Mouse (Mus musculus) forebrain, embryonic 11.5 days (tissue): ENCODE measurements around the gene Slc36a4. TPM values are rescaled to one million over a fixed set of nuclear protein-coding genes. Genes with fewer than 3 reads are reported as not detected.

Experiments used
- polyA plus RNA-seq: library from polyadenylated mRNA; unstranded; fragments of >200 nt; fragmentation: Nextera tagmentation; extraction: Ambion mirVana; gene quantifications from 2 replicates; pipeline ENCODE4 v1.2.1, GENCODE M21; 2014

Slc36a4 gene
- polyA plus RNA-seq, 1 experiment from 2014 or later: 17.8 TPM

Other genes starting within 250 kb of the Slc36a4 start
- gene Smco4, start 216.3 kb upstream of the Slc36a4 start, polyA plus RNA-seq: 3.3 and 3.9 TPM in 2 replicates
- gene Deup1, start 81.8 kb upstream of the Slc36a4 start, polyA plus RNA-seq: 0.67 and 1.5 TPM in 2 replicates
- gene Mtnr1b, start 164.8 kb downstream of the Slc36a4 start, polyA plus RNA-seq: not detected in 2 replicates